Mouse (Mus musculus) forebrain, embryonic 13.5 days (tissue): Measurements from ENCODE around the gene Chrm1. TPM values are rescaled to one million over a fixed set of nuclear protein-coding genes. Genes with fewer than 3 reads are reported as not detected.

Experiments used
- ATAC-seq: fragments of 200-750 bp; cut with Nextera tagmentation; 2 replicates; pipeline ENCODE4 v1.8.0; 2017
- H3K27ac ChIP-seq: fragments of 300-500 bp; sonication (generic); 2 replicates; pipeline ENCODE4 v1.5.1; 2015; ENCODE audit warnings: inconsistent platforms, mild to moderate bottlenecking, moderate library complexity
- H3K27me3 ChIP-seq: fragments of 300-500 bp; sonication (generic); 2 replicates; pipeline ENCODE4 v1.6.1; 2015; ENCODE audit warnings: mild to moderate bottlenecking, inconsistent platforms
- H3K36me3 ChIP-seq: fragments of 300-500 bp; sonication (generic); 2 replicates; pipeline ENCODE4 v1.6.1; 2015; ENCODE audit warnings: mild to moderate bottlenecking, inconsistent platforms; ENCODE audit not compliant: poor library complexity, severe bottlenecking
- H3K4me1 ChIP-seq: fragments of 300-500 bp; sonication (generic); 2 replicates; pipeline ENCODE4 v1.6.1; 2015; ENCODE audit warnings: inconsistent platforms
- H3K4me2 ChIP-seq: fragments of 300-500 bp; sonication (generic); 2 replicates; pipeline ENCODE4 v1.6.1; 2015; ENCODE audit warnings: inconsistent platforms, mild to moderate bottlenecking, moderate library complexity
- H3K4me3 ChIP-seq: fragments of 300-500 bp; sonication (generic); 2 replicates; pipeline ENCODE4 v1.5.1; 2015; ENCODE audit warnings: mild to moderate bottlenecking, inconsistent platforms
- H3K9ac ChIP-seq: fragments of 300-500 bp; sonication (generic); 2 replicates; pipeline ENCODE4 v1.6.1; 2015; ENCODE audit warnings: mild to moderate bottlenecking, inconsistent platforms
- H3K9me3 ChIP-seq: fragments of 300-500 bp; sonication (generic); replicated peaks from 2 replicates; pipeline ENCODE4 v1.6.1; 2016; ENCODE audit warnings: inconsistent platforms
- WGBS: fragments of 180-500 bp; shearing (Covaris S2); methylation state at CpG from one replicate; pipeline ENCODE4 v1.1.7; 2015; 5-methylcytosine and 5-hydroxymethylcytosine counted together
- polyA plus RNA-seq: library from polyadenylated mRNA; unstranded; fragments of >200 nt; fragmentation: Nextera tagmentation; extraction: Ambion mirVana; gene quantifications from 2 replicates; pipeline ENCODE4 v1.2.1, GENCODE M21; 2015

Chrm1 gene
- polyA plus RNA-seq, 1 experiment from 2014 or later = 0.94 TPM

DNA sequence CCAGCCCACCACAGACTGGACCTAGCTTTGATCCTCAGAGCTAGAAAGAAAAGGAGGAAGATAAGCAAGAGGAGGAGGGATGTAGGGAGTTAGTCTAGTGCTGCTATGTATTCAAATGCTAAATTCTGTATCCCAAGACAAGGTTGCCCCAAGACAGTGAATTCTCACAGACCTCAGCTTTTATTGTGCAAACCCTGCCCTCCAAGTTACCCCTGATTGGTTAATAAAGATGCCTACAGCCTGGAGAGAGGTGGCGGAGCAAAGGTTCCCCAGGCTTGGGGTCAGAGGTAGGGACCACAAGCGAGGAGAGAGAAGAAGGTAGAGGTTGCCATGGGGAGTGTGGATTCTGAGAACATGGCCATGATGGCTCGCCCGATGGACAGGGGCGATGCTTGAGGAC is 29.2 kb downstream of the Chrm1 start:
- Histone ChIP-seq H3K27me3 (no peaks in the 10 kb centered on the region), H3K4me1 (peaks cover 11% of the 10 kb centered on the region; the same call in 1 of the 2 replicates), H3K9ac (no peak overlapping the region), H3K4me3 (no peak overlapping the region), H3K36me3 (no peaks in the 10 kb centered on the region), H3K4me2 (no peak overlapping the region), H3K27ac (no peak overlapping the region), H3K9me3 (no peaks in the 10 kb centered on the region)
- no peak for ATAC-seq
- 76% methylated on average over 5 of the region's 5 CpGs for WGBS

DNA sequence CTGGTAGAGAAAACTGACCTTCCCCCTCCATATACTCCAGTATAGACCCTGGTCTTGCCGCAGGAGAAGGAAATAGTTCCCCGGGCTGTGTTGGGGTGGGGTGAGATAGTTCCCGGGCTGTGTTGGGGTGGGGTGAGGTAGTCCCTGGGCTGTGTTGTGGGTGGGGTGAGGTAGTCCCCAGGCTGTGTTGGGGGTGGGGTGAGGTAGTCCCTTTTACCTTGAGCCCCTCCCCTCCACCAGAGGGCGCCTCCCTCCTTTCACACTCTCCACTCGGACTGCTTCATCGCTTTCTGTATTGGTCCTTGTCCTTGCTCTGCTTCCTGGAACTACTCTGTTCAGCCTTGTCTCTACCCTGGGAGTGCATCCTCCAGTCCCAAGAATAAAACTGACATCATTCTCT is 31.7 kb downstream of the Chrm1 start:
- Histone ChIP-seq H3K36me3 (no peaks in the 10 kb centered on the region), H3K4me3 (no peak overlapping the region), H3K9me3 (no peaks in the 10 kb centered on the region), H3K27me3 (no peaks in the 10 kb centered on the region), H3K9ac (no peak overlapping the region), H3K27ac (no peak overlapping the region), H3K4me1 (peaks cover 11% of the 10 kb centered on the region; the same call in 1 of the 2 replicates), H3K4me2 (no peak overlapping the region)
- WGBS = 56% methylated on average over 6 of the region's 6 CpGs
- 0 out of 2 replicates have a peak, but pooled peaks have one; percentile 21 for ATAC-seq

DNA sequence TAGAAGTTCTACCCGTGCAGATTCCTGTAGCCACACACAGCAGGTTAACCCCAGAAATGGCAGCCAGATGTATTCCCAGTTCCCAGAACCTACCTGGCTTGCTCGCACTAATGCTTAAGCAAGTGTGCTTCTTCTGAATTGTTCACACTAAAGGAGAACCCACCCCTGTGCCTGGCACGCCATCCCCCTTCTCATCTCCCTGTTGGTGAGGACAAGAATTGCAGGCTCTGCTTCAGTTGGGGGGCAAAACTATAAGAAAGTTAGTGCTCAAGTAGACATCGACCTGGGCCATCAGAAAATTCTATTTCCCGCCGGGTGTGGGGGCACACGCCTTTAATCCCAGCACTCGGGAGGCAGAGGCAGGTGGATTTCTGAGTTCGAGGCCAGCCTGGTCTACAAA is 36.1 kb downstream of the Chrm1 start:
- Histone ChIP-seq H3K27me3 (no peaks in the 10 kb centered on the region), H3K27ac (no peak overlapping the region), H3K9me3 (no peaks in the 10 kb centered on the region), H3K4me3 (no peak overlapping the region), H3K9ac (no peak overlapping the region), H3K4me2 (no peak overlapping the region), H3K36me3 (no peaks in the 10 kb centered on the region), H3K4me1 (no peaks in the 10 kb centered on the region)
- 78% methylated on average over 9 of the region's 9 CpGs for WGBS
- no peak for ATAC-seq

DNA sequence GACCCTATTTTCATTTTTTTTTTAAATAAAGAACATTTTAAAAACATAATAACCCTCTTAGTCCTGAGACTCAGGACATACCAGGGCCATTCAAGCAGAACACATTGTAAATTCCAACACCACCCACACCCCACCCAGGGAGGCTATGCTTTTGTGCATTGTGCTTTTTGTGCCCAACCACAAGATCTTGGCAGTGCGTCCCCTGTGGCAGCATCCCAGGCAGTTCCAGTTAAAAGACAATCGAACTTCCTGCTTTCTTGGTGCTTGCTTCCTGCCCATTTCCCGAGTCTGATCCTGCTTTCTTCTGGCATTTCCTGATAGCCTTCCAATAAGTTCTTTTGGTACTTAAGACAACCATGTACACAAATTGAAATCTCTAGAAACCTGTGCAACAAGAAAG is 38.9 kb downstream of the Chrm1 start:
- H3K4me1 ChIP-seq = no peaks in the 10 kb centered on the region
- no peak for ATAC-seq
- H3K4me2 ChIP-seq = no peak overlapping the region
- no peak overlapping the region for H3K27ac ChIP-seq
- no peak overlapping the region for H3K4me3 ChIP-seq
- no peaks in the 10 kb centered on the region for H3K27me3 ChIP-seq
- H3K9ac ChIP-seq = no peak overlapping the region
- 61% methylated on average over 3 of the region's 3 CpGs for WGBS
- no peaks in the 10 kb centered on the region for H3K9me3 ChIP-seq
- H3K36me3 ChIP-seq = peaks cover 13% of the 10 kb centered on the region

DNA sequence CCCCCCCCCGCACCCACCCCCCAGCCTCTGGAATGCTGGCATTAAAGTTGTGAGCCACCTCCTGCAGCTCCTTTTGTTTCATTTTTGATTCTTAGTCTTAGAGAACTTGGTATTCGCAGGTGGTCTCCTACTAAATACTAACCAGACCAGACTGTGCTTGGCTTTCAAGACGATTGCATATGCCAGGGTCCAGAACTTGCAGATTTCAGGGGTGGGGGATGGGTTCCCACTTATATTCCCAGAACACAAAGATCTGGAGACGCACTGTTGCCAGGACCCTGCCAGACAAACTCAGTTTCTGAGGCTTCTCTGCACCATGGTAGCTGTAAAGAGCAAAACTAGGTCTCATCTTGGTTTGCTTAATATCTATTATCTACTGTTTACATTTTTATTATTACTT is 40.0 kb downstream of the Chrm1 start:
- Histone ChIP-seq H3K36me3 (peaks cover 24% of the 10 kb centered on the region), H3K4me2 (no peak overlapping the region), H3K9me3 (no peaks in the 10 kb centered on the region), H3K27me3 (no peaks in the 10 kb centered on the region), H3K9ac (no peak overlapping the region), H3K4me1 (no peaks in the 10 kb centered on the region), H3K27ac (no peak overlapping the region), H3K4me3 (no peak overlapping the region)
- 59% methylated on average over 3 of the region's 4 CpGs for WGBS
- no peak for ATAC-seq

DNA sequence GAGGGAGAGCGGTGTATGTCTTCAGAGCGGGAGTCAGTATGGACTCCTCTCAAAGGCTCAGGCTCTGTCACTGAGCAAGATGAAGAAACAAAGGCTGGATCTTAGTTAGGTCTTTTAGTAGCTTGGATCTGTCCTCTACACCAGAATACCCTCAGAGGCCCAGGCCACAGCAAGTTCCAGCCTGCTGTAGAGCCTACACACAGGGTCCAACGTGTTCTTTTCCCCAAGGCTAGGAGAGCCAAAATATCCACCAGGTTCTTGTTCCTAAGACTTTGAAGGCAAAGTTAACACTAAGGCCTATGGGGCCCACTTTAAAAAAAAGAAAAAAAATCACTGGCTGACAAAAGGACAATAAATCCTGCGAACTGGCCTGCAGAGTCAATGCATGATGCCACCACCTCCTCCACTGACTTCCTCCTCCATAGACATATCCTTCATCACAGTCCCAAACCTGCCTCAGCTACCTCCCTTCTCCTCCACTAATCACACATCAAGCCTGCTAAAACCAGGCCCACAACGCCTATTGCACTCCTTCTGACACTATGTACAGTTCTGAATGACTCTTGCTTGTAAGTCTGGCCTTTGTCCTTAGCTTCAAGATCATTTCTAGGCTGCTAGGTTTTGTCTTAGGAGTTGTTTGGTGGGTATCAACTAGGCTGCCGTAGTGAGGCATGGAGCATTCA is 41.6 kb downstream of the Chrm1 start:
- no peak overlapping the region for H3K4me2 ChIP-seq
- H3K36me3 ChIP-seq = peaks cover 40% of the 10 kb centered on the region
- H3K4me1 ChIP-seq = peaks cover 2% of the 10 kb centered on the region
- WGBS = 73% methylated on average over 6 of the region's 6 CpGs
- H3K27me3 ChIP-seq = no peaks in the 10 kb centered on the region
- no peak overlapping the region for H3K4me3 ChIP-seq
- no peak overlapping the region for H3K9ac ChIP-seq
- H3K9me3 ChIP-seq = no peaks in the 10 kb centered on the region
- ATAC-seq = no peak
- no peak overlapping the region for H3K27ac ChIP-seq

DNA sequence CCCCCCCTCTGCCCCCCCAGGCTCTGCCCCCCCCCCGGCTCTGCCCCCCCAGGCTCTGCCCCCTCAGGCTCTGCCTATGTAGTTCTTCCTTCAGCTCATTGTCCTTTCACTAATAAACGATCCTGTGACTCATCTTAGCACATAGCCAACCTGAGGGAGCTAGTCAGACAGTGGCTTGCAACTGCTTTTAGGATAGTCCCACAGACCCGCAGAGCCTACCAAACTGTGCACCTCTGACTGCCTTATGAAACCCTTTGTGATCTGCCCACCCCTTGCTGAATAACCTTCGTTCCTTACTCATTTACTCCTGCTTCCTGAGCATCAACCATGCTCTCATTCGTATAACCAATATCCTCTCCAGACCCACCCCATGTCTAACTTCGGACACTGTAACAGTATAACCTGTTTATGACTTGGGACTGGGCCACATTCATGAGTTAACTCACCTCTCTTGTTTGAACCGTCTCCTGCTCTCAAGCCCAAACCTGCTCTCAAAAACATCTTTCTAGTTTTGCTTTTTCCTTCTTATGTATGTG is 42.6 kb downstream of the Chrm1 start:
- no peak for ATAC-seq
- 85% methylated on average over 7 of the region's 7 CpGs for WGBS
- H3K9ac ChIP-seq = no peak overlapping the region
- peaks cover 49% of the 10 kb centered on the region for H3K36me3 ChIP-seq
- no peak overlapping the region for H3K4me2 ChIP-seq
- no peak overlapping the region for H3K4me3 ChIP-seq
- peaks cover 12% of the 10 kb centered on the region for H3K4me1 ChIP-seq
- no peaks in the 10 kb centered on the region for H3K27me3 ChIP-seq
- H3K27ac ChIP-seq = no peak overlapping the region
- H3K9me3 ChIP-seq = no peaks in the 10 kb centered on the region

DNA sequence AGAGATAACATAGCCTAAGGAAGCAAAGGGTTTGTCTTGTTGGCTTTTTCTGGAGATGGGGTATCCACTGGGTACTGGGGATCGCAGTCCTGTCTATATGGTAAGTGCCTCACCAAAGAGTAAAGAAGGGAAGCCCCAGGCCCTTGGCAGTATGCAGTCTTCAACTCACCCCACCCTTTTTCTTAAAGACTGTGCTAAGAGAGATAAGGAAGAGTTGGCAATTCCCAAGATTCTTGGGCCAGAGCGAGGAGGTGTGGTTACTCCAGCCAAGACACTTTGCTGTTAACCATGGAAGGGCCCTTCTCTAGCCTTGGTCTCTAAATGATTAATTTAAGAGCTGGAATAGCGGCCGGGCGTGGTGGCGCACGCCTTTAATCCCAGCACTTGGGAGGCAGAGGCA is 43.3 kb downstream of the Chrm1 start:
- Histone ChIP-seq H3K27me3 (no peaks in the 10 kb centered on the region), H3K9ac (no peak overlapping the region), H3K4me2 (no peak overlapping the region), H3K36me3 (peaks cover 55% of the 10 kb centered on the region), H3K4me1 (peaks cover 19% of the 10 kb centered on the region), H3K9me3 (no peaks in the 10 kb centered on the region), H3K27ac (no peak overlapping the region), H3K4me3 (no peak overlapping the region)
- no peak for ATAC-seq
- 96% methylated on average over 7 of the region's 7 CpGs for WGBS

DNA sequence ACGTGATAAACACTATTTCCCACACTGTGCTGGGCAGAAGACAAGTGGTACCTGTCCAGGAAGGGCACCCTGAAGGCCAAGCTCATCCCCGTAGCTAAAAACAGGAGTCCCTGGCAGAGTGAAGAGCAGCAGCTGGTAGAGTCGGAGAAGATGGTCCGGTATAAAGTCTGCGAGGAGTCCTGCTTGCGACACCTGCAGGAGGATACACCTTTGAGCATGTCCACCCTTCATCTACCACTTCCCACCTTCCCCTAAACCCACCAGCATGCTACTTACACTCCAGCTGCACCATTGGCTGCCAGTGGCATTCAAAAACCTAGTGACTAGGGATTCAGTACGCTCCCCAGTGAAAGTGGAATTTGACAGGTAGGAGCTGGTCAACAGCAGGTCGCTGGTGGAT is 45.4 kb downstream of the Chrm1 start:
- H3K4me2 ChIP-seq = no peak overlapping the region
- no peak overlapping the region for H3K27ac ChIP-seq
- no peak overlapping the region for H3K4me3 ChIP-seq
- 90% methylated on average over 8 of the region's 8 CpGs for WGBS
- H3K27me3 ChIP-seq = no peaks in the 10 kb centered on the region
- H3K9ac ChIP-seq = no peak overlapping the region
- H3K4me1 ChIP-seq = peaks cover 30% of the 10 kb centered on the region
- H3K36me3 ChIP-seq = peaks cover 56% of the 10 kb centered on the region
- no peaks in the 10 kb centered on the region for H3K9me3 ChIP-seq
- ATAC-seq = no peak

DNA sequence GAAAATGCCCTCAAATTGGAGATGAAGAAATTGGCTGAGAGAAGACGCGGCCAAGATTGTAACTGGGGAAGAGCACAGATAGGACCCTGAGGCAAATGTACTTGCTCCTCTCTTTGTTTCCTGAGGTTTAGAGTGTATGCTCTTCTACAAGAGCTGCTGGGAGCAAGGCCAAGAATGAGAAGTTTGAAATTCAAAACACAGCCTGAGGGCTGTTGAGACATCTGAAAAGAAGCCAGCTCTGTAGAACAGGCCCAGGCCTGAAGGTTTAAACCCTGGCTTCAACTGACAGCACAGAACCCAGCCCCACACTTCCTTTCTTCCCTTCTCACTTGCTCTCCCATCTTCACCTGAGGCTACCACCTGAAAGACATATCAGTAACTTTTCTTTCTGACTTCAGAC is 46.5 kb downstream of the Chrm1 start:
- no peaks in the 10 kb centered on the region for H3K27me3 ChIP-seq
- no peak overlapping the region for H3K4me2 ChIP-seq
- H3K27ac ChIP-seq = no peak overlapping the region; the same call in 1 of the 2 replicates
- 81% methylated on average over 2 of the region's 2 CpGs for WGBS
- no peak overlapping the region for H3K4me3 ChIP-seq
- no peak overlapping the region for H3K9ac ChIP-seq
- peaks cover 56% of the 10 kb centered on the region for H3K36me3 ChIP-seq
- H3K4me1 ChIP-seq = peaks cover 34% of the 10 kb centered on the region
- H3K9me3 ChIP-seq = no peaks in the 10 kb centered on the region
- no peak for ATAC-seq

DNA sequence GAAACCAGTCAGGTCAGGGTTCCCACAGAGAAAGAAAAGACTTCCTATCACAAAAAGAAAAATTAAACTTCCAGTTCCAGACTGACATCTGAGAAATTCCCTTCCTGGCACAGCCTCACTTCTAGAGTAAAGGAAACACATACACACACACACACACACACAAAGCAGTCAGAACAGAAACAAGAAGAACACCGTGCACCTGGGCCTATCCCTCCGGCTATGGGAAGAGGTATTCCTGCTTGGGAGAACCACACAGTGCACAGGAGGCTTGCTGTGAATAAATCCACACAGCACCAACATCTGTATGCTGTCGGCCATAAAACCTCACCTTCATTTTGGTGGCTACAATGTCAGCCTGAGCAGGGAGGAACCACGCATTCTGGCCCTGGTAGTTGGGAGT is 47.9 kb downstream of the Chrm1 start:
- H3K27ac ChIP-seq = no peak overlapping the region

DNA sequence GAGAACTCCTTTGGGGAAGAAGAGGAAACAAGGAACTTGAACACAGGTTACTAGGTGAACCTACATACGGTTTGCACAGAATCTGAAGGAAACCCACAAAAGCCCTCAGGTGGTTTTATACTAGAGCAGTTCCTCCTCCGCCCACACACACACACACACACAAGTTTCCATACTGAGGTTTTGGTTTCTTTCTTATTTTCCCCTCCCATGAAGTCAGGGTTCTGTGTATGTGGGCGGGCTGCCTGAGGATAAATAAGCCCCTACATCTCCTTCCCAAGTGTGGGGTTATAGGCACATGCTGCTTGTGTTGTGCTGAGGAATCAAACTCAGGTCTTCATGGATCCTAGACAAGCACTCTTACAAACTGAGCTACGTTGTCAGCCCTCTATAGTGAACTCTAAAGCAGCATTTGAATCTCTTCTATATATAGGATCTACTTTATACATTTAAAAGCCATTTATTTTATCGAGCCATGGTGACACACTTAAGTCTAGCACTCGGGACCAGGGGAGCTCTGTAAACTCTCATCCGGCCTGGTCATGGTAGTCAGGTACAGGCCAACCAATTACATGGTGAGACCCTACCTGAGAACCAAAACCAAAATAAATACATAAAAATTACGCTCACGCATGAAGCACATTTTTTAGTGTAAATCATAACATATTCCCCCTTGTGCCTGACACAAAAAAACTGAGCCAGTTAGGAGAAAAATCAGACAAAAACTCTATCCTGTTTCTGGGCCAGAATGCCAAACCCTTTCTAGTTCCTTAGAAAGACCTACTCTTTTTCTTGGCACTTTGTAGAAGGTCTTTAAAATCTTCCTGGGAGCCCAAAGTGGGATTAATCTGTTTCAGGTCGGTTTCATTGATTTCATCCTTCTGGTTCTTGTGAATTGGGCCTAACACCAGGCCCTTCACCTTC is 48.6 kb downstream of the Chrm1 start:
- no peak for ATAC-seq
- H3K9me3 ChIP-seq = no peaks in the 10 kb centered on the region

More for the DNA sequence above, 47.9 kb downstream of the Chrm1 start:
- Histone ChIP-seq H3K9me3 (no peaks in the 10 kb centered on the region), H3K9ac (peak overlapping the region; percentile 95), H3K27me3 (no peaks in the 10 kb centered on the region), H3K4me2 (peak overlapping the region; percentile 73), H3K4me1 (peaks cover 34% of the 10 kb centered on the region), H3K36me3 (peaks cover 51% of the 10 kb centered on the region), H3K4me3 (peak overlapping the region; percentile 81)
- WGBS = 78% methylated on average over 4 of the region's 4 CpGs
- ATAC-seq = no peak

More for the DNA sequence above, 48.6 kb downstream of the Chrm1 start:
- Histone ChIP-seq H3K4me3 (peak overlapping the region; percentile 81), H3K27me3 (no peaks in the 10 kb centered on the region), H3K4me1 (peaks cover 34% of the 10 kb centered on the region), H3K4me2 (peak overlapping the region; percentile 73), H3K27ac (peak overlapping the region; percentile 85), H3K9ac (peak overlapping the region; percentile 95), H3K36me3 (peaks cover 45% of the 10 kb centered on the region)
- 66% methylated on average over 10 of the region's 10 CpGs for WGBS
